Mouse (Mus musculus) liver, adult (tissue): ENCODE data around the gene Zfp148.

Source experiments
- GATA4 ChIP-seq: IDR thresholded peaks from 2 replicates; pipeline ENCODE4 v1.6.1; 2014; ENCODE audit warnings: mild to moderate bottlenecking, low read length; ENCODE audit not compliant: insufficient replicate concordance

Zfp148 gene

DNA sequence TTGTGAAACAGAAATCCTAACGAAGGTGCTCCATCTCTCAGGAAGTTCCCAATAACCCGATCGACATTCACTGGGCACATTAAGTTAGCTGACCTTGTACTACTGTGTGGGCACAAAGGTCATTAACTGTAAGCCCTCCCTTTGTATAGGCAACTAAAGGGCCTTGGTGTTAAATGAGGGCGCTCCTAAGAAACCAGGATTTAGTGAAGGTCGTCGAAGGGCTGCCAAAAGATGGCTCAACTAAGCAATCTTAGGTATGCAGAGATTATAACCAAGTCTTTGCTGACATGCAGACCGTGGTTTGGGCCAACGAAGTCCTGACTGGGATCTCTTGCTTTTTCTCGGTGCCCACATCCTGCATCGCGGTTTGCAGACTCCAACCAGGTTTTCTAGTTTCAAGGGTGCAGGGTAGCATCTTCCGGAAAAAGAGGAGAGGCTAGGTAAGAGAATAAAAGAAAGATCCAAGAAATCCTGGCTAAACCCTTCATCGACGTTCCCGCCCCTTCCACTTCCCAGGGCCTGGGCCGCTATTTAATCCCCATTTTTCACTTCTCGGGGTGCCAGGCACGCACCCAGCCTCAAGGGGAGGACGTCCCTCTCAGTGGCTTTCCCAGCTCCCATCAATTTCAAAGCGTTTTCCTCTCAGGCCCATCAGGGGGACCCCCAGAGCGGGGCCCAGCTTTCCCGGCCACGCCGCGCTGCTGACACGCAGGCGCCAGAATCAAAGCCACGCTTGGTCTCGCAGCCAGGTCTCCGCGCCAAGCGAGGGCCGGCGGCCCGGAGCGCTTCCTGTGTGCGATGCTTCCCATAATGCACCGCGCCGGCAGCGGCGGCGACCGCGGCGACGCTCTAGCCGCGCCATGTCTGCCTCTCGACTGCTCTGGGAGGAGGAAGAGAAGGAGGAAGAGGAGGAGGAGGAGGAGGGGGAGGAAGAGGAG, at the start of gene Zfp148:
Gene Zfp148, plus strand, starts transcription at position 893 of the 938 bp plus-strand sequence.
- TF ChIP-seq GATA4, result peak; percentile 62; the same call in 1 of the 2 replicates

DNA sequence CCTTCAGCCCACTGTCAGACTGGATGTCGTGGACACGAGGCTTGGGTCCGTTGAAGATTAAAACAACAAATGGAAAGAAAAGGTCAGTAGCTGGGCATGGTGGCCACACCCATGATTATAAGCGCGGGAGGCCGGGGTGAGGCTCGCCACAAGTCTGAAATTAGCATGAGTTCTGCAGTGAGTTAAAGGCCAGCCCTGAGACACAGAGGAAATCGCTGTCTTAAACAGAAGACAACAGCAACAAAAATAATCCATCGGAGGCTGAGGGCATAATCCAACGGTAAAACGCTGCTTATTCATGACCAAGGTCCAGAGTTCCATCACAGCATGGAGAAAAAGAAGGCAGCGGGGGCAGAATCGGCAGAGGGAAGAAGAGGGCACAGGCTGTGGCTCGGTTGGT, 47.6 kb upstream of the Zfp148 start:
- no peak for TF ChIP-seq GATA4

DNA sequence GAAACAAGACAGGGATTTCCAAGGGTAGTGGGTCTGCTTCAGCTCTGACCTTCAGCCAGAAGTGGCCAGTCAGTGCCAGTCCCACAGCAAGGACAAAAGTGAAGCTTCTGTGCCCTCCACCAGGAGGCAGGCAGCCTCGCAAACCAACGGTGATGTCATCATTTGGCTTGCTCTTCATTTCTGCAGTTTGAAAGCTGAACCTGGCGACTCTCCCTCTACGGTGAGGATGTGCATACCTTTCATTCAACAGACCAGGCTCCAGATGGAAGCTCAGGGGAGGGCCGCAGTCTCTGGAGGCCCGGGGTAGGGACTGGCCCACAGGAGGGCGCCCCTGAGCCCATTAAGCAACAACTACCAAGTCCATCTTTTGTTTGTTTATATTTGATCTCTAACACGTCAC, 43.5 kb upstream of the Zfp148 start:
- TF ChIP-seq GATA4, result no peak

DNA sequence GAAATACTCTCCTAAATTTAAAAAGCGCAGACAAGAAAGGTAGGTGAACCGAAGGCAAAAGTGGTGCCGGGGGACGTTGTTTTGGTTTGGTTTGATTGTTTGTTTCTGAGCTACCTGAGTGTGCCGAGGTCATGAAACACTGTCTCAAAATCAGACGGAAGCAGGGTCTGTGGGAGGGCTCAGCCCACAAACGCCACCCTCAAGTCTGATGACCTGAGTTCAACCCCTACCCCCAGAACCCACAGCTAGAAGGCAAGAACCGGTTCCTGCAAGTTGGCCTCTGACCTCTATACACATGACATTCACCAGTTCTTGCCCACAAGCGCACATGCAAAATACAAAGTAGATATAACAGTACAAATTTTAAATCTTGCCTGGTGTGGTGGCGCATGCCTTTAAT, 43.0 kb upstream of the Zfp148 start:
- no peak for TF ChIP-seq GATA4

DNA sequence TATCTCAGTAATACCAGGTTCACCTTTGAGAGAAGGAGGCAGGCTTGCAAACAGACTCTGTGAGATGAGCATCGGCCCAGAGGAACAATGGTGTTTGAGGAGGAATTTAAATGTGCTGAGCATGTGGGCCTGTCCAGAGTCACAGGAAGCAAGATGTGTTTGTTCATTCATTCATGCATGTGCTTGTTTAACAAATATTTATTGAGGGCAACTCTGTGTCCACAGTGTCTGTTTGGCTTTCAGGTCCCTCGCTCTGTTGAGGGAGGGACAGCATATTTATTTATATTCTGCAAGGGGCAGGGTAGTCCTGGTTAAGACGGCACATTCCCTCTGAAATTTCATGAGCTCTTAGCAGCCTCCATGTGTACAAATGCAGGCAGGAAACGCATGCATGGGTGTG, 42.1 kb upstream of the Zfp148 start:
- TF ChIP-seq GATA4, result no peak

DNA sequence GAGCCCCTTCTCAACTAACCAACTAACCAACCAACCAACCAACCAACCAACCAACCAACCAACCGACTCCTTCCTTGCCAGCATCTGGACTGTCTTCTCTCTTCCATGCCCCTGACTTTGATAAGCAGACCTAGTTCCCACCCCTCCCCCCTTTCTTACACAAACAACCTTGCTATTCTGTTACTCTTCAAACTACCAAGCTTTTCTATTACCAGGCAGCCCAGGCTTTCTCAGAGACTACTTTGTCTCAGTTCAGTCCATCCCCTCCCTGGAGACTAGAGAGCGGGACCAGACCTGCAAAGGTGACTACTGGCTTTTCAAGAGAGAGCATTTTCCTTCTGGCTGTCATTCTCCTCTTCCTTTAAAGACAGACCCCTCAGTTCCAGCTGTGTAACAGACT, 41.2 kb upstream of the Zfp148 start:
- TF ChIP-seq GATA4, result no peak

DNA sequence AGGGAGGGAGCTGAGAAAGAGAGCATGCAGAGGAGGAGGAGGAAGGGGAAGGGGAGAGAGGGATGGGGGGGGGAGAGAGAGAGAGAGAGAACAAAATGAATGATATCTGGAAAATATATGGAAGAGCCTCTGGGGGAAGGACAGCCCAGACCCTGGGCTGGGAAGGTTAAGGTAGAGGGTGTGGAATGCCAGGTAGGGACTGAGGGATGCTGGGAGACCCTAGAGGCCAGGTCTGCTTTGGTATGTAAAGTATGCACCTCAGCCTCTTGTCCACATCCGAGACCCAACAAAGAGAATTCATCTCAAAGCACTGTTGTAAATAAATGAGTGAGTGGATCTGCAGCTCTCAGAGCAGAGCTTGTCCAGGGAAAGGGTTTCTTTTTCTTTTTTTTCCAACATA, 38.3 kb upstream of the Zfp148 start:
- no peak for TF ChIP-seq GATA4

DNA sequence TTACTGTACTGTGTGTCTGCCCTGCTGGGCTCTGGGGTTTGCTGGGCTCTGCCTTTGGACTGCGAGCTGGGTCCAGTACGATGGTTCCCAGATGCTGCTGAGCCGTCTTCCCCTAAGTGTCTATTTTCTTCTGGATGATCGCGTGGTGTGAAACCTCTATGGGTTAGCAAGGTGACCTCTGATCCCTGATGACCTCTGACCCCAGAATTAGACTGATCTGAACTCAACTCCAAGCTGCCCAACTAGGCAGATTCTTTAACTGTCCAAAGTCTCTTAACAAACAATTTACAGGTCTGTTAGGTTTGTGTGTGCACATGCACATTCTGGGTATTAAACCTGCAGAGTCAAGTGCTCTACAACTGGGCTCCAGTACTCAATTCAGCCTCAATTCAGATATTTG, 37.5 kb upstream of the Zfp148 start:
- TF ChIP-seq GATA4, result no peak

DNA sequence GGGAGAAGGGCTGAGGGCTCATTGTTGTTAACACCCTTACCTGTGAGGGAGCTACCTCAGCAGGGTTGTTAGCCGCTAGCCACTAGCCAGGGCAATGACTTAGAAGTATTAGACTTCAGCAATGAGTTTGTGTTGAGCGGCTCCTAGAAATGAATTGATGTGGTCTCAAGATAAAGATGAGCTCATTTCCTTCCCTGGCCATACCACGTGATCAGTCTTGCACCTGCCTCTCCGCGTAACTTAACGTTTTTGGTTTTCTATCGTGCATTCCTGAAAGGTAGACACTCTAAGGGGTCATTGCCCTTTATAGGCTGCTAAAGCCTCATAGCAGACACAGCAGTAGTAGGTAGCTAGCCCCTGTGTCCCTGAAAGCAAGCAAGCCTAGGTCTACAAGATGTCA, 37.0 kb upstream of the Zfp148 start:
- TF ChIP-seq GATA4, result no peak

DNA sequence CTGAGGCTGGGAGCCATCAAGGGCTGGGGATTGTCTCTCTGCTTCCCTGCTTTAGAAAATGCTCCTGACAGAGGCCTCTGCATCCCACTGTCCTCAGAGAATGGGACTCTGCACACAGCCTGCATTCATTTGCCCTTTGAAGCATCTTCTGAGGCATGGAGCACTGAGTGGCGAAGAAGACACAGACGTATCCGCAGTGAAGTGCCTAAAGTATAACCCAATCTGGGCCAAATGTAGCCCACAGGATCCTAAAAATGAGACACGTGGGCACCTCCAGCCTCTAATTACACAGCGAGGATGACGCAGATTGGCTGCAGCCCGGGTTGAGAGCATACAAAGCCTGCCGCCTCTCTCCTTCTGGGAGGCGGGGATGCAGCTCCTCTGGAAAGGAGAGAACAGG, 36.3 kb upstream of the Zfp148 start:
- TF ChIP-seq GATA4, result no peak

DNA sequence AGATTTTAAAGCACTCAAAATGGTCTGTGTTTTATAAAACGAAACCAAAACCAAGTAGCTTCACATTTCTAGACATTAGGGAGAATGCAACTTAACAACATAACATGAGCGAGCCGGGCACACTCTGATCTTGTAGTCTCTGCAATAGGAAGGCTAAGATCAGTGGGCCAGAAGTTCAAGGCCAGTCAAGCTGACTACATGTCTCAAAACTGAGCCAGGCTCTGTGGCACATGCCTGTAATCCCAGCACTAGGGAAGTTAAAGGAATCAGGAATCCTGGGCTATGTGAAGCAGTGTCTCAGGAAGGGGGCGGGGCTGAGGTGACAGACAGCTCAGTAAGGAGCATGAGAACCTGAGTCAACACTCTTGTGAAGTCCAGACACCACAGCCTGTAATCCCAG, 35.8 kb upstream of the Zfp148 start:
- TF ChIP-seq GATA4, result no peak

DNA sequence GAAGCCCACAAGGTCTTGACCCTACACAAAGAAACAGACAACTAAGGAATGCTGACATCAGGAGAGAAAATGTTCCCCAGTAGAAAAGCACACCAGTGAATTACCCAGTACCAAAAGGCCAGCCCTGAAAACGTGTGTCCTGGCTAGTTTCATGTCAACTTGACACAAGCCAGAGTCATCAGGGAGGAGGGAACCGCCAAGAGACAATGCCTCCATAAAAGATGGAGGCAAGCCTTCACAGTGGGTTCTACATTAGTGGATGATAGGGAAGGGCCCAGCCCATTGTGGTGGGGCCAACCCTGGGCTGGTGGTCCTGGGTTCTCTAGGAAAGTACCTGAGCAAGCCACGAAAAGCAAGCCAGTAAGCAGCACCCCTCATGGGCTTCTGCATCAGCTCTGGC, 34.3 kb upstream of the Zfp148 start:
- TF ChIP-seq GATA4, result no peak

DNA sequence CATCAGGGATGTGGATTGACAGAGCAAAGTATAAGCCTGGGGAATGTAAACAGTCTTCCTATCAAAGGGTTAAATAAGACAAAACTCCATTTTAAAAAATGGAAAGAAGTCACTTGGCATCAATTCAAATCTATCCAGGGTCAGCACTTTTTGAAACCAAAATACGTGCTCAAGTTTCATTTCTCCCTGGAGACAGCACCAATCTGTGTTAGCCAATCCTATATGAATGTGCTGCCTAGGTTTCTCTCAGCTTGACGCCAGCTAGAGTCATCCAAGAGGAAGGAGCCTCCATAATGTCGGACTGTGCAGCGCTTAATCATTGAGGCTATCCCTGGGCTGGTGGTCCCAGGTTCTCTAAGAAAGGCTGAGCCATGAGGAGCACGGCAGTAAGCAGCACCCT, 33.5 kb upstream of the Zfp148 start:
- no peak for TF ChIP-seq GATA4

DNA sequence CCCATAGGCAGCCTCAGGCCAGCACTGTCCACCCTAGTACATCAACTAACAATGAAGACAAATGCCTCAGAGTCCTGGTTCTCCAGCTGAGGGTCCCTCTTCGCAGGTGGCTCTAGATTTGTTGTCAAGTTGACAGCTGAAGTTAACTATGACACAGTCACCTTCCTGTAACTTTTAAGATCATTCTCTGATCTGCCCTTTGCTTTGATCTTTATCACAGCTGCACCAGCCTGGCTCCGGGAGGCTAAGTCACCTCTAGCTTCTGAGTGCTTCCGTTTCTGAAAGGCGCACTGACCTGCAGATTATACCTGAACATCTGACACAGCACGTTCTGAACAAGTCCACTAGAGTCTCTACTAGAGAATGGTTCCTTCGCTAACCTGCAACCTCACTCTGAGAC, 22.8 kb upstream of the Zfp148 start:
- no peak for TF ChIP-seq GATA4

DNA sequence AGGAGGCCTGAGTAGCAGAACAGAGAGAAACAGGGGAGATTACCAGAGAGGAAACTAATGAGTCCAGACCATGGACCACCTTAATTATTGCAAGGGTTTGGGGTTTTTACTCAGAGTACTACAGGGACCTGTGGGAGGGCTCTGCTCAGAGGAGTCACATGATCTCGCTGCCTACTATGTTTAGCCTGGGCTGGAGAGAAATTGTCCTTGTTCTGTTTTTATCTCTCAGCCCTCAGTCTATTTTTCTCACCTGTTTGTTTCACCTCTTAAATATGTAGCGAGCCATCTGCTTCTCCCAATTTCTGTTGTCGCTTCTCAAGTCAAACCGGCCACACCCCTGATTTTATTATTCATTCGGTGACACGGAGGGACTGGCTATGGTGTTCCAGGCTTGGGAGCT, 14.9 kb upstream of the Zfp148 start:
- no peak for TF ChIP-seq GATA4

DNA sequence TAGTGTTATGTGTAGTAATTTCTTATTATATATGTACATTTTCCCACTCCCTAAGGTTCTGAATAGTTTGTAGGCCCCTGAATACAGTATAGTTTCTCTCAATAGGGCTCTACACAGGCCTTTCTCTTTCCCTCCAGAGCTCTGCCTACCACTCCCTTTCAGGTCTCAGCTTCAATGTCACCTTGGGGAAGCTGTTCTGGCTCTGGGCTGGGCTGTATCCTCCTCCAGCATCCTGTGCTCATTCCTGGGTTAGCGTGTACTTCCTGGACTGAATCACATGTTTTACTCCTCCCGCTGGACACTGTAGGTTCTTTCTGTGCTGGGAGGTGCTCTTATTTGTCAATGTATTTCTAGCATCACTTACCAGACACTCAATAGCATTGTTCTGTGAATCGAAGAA, 12.0 kb upstream of the Zfp148 start:
- TF ChIP-seq GATA4, result no peak

DNA sequence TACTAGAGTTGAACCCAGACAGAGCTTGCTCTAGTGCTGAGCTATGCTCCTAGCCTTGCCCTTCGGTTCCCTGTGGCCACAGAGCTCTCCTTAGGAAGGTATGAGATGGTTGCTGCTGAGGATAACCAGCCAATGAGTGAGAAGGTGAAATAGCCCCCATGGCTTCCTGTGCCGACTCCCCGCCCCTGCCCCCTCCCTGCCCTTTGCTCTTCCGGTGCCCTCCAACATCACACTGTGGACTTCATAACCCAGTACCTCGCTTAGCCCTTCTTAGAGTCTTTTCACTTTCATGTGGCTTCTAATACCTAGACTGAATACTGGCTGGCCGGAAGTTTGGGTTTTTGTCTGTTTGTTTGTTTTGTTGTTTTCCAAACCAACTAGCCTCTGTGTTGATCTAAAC, 9.8 kb upstream of the Zfp148 start:
- no peak for TF ChIP-seq GATA4

DNA sequence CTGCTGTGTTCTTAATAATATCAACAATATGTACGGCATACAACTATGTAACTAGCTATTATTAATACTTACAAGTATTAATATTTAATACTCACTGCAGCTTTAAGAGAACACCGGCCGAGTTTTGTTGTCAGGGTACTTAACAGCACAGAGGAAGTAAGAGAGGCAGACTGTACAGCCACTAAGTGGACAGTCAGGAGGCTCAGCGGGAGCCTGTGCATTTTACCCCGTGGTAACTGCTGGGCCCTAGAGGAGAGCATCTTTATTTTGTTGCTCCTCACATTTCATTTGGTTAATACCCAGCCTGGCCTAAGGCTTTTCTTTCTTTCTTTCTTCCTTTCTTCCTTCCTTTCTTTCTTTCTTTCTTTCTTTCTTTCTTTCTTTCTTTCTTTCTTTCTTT, 8.0 kb upstream of the Zfp148 start:
- no peak for TF ChIP-seq GATA4

DNA sequence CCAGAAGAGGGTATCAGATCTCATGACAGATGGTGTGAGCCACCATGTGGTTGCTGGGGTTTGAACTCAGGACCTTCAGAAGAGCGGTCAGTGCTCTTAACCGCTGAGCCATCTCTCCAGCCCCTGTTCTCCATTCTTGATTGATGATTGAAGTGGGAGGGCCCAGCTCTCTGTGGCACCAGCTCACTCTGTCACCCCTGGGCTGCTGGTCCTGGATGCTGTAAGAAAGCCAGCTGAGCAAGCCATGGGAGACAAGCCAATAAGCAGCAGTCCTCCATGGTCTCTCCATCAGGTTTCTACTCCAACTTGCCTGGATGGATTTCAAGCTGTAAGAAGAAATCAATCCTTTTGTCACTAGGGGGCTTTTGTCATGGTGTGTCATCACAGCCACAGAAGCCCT, 7.3 kb upstream of the Zfp148 start:
- TF ChIP-seq GATA4, result no peak
